Mouse (Mus musculus): ENCODE data around the gene Gab2. TPM values are rescaled to one million over a fixed set of nuclear protein-coding genes. Genes with fewer than 3 reads are reported as not detected.

Gene Gab2
- polyA plus RNA-seq, 1 experiment from 2014 or later, result 5.5 TPM

DNA sequence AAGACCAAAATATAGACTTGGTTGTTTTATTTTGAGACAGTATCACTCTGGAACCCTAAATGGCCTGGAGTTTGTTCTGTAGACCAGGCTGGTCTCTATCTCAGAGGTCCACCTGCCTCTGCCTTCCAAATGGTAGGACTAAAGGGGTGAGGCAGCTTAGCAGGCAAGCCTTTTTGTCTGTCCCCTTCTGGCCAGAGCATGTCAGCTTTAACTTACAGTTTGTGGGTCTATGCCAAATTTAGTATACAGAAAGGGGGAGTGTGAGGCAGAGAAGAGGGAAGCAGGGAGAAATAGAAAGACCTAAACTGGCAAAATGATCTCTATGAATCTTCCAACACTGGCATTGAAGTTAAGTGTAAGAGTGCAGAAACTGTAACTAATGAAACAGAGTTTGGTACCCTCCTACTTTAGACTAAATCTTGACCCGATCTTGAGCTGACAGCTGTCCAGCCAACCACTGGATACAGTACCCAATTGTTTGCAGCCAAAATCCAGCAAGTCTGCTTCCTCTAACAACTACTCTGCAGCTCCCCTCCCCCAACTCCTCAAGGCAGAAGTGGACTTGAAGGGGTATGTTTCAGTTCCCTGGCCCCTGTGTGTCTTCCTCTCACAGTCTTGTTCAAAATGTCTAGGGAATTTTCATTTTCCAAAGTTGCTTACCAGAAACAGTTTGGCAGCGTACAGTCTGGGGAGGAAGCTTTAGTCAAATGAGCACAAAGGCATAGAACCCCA, 73.5 kb downstream of the Gab2 start:
- Histone ChIP-seq H3K27me3 (replicated peaks; ENCODE audit: control insufficient read depth, insufficient read depth, low read length) (no peaks in the 10 kb centered on the region), H3K9me3 (ENCODE audit: control insufficient read depth) (no peaks in the 10 kb centered on the region), H3K36me3 (ENCODE audit: control insufficient read depth, insufficient read depth) (no peaks in the 10 kb centered on the region), H3K4me2 (replicated peaks; ENCODE audit: low read depth) (no peak overlapping the region), H3K4me3 (ENCODE audit: low read depth, low read length) (no peak overlapping the region), H3K4me1 (replicated peaks; ENCODE audit: control insufficient read depth, insufficient read depth, low read length) (no peaks in the 10 kb centered on the region), H3K9ac (ENCODE audit: low read depth, low read length) (no peak overlapping the region), H3K27ac (ENCODE audit: low read depth, low read length) (no peak overlapping the region)
- 71% methylated on average over 2 of the region's 2 CpGs for WGBS
- TF ChIP-seq CTCF (IDR thresholded peaks at IDR 0.05; ENCODE audit: low read depth), result no peak
- ATAC-seq, result no peak

DNA sequence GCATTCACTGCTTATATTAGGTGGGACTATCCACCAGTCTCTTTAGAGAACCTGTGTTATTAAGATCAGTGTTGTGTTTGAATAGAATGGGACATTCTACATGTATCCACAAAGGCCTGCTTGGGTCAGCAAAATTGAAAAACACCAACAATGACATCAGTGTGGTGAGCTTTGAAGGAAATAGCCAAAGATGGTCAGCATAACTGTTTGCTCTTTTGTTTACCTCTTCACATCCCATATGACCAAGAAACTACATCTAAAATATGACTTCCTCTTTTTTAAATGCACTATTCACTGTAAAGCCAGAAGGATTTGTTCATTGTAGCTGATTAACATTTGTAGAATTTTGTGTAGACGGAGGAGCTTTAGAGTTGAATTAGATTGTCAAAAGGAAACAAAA, 82.9 kb downstream of the Gab2 start:
- H3K4me2 ChIP-seq (replicated peaks; ENCODE audit: low read depth), result no peak overlapping the region
- H3K9ac ChIP-seq (ENCODE audit: low read depth, low read length), result no peak overlapping the region
- H3K4me1 ChIP-seq (replicated peaks; ENCODE audit: control insufficient read depth, insufficient read depth, low read length), result no peaks in the 10 kb centered on the region
- ATAC-seq, result no peak
- H3K27ac ChIP-seq (ENCODE audit: low read depth, low read length), result no peak overlapping the region
- no peaks in the 10 kb centered on the region for H3K9me3 ChIP-seq (ENCODE audit: control insufficient read depth)
- no peak for TF ChIP-seq CTCF (IDR thresholded peaks at IDR 0.05; ENCODE audit: low read depth)
- no peak overlapping the region for H3K4me3 ChIP-seq (ENCODE audit: low read depth, low read length)
- H3K27me3 ChIP-seq (replicated peaks; ENCODE audit: control insufficient read depth, insufficient read depth, low read length), result no peaks in the 10 kb centered on the region
- no peaks in the 10 kb centered on the region for H3K36me3 ChIP-seq (ENCODE audit: control insufficient read depth, insufficient read depth)
- 81% methylated on average over 1 of the region's 1 CpGs for WGBS

DNA sequence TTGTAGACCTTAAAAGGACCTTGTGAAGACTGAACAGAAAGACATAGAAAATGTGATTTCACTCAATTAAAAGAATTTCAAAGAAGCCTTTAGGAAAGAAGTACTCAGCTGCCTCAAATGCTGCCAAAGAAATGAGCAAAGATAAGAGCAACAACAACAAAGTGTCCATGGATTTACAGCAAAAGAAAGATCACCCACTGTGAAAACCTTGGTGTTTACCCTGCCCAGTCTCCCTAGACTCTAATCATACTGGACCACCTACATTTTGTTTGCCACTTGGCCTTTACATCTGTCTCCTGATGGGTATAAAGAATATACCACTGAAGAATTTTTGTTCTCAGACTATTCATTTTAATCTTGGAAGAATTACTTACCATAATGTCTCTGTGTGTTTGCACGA, 89.7 kb downstream of the Gab2 start:
- no peak overlapping the region for H3K27ac ChIP-seq (ENCODE audit: low read depth, low read length)
- no peak for ATAC-seq
- no peaks in the 10 kb centered on the region for H3K27me3 ChIP-seq (replicated peaks; ENCODE audit: control insufficient read depth, insufficient read depth, low read length)
- no peaks in the 10 kb centered on the region for H3K36me3 ChIP-seq (ENCODE audit: control insufficient read depth, insufficient read depth)
- no peak overlapping the region for H3K4me3 ChIP-seq (ENCODE audit: low read depth, low read length)
- H3K4me1 ChIP-seq (replicated peaks; ENCODE audit: control insufficient read depth, insufficient read depth, low read length), result no peaks in the 10 kb centered on the region; the same call in none of the 2 replicates
- H3K9ac ChIP-seq (ENCODE audit: low read depth, low read length), result no peak overlapping the region
- H3K4me2 ChIP-seq (replicated peaks; ENCODE audit: low read depth), result no peak overlapping the region
- no peak for TF ChIP-seq CTCF (IDR thresholded peaks at IDR 0.05; ENCODE audit: low read depth)
- WGBS, result 70% methylated on average over 1 of the region's 1 CpGs
- H3K9me3 ChIP-seq (ENCODE audit: control insufficient read depth), result no peaks in the 10 kb centered on the region

DNA sequence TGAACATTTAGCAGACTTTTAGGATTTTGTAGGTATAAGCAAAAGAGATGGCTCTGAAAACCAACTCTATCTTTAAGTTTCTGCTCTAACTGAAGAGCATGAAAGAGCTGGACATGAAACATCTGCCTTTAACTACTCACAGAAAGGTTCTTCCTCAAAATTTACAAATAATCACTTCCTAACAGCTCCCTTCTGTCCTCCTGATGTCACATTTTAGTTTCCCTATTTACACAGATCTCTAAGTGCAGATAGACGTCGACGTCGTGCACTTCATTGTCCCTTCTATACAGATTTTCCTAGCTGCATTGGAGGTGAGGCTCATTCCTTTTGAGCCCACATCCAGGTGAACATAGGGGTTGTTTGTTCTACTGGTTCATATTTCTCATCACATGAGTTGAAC, 90.3 kb downstream of the Gab2 start:
- Histone ChIP-seq H3K27ac (ENCODE audit: low read depth, low read length) (no peak overlapping the region), H3K27me3 (replicated peaks; ENCODE audit: control insufficient read depth, insufficient read depth, low read length) (no peaks in the 10 kb centered on the region), H3K9me3 (ENCODE audit: control insufficient read depth) (no peaks in the 10 kb centered on the region), H3K4me3 (ENCODE audit: low read depth, low read length) (no peak overlapping the region), H3K4me2 (replicated peaks; ENCODE audit: low read depth) (no peak overlapping the region), H3K36me3 (ENCODE audit: control insufficient read depth, insufficient read depth) (no peaks in the 10 kb centered on the region), H3K4me1 (replicated peaks; ENCODE audit: control insufficient read depth, insufficient read depth, low read length) (no peaks in the 10 kb centered on the region; the same call in none of the 2 replicates), H3K9ac (ENCODE audit: low read depth, low read length) (no peak overlapping the region)
- TF ChIP-seq CTCF (IDR thresholded peaks at IDR 0.05; ENCODE audit: low read depth), result no peak
- WGBS, result 47% methylated on average over 4 of the region's 4 CpGs
- no peak for ATAC-seq

DNA sequence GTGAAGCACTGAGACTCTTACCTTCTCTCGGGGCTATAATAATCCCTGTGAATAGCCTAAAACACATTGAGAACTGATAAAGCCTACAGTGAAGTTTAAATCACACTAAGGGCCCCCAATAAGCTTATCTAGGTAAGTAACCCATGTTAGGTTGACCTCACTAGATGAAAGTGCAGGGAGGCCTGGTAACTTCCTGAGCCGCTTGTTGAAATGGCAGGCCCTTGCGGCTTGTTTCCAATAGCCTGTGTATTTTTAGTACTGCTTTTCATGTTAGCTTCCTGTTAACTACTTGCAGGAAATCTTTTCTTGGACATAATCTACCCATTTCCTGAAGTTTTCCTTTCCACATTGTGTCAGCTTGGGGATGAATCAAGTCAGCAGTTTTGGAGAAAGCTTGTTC, 90.7 kb downstream of the Gab2 start:
- H3K4me2 ChIP-seq (replicated peaks; ENCODE audit: low read depth), result no peak overlapping the region
- no peaks in the 10 kb centered on the region for H3K9me3 ChIP-seq (ENCODE audit: control insufficient read depth)
- H3K27me3 ChIP-seq (replicated peaks; ENCODE audit: control insufficient read depth, insufficient read depth, low read length), result no peaks in the 10 kb centered on the region
- no peaks in the 10 kb centered on the region; the same call in none of the 2 replicates for H3K4me1 ChIP-seq (replicated peaks; ENCODE audit: control insufficient read depth, insufficient read depth, low read length)
- no peak overlapping the region for H3K9ac ChIP-seq (ENCODE audit: low read depth, low read length)
- 49% methylated on average over 3 of the region's 3 CpGs for WGBS
- no peak overlapping the region for H3K4me3 ChIP-seq (ENCODE audit: low read depth, low read length)
- ATAC-seq, result no peak
- TF ChIP-seq CTCF (IDR thresholded peaks at IDR 0.05; ENCODE audit: low read depth), result no peak
- H3K36me3 ChIP-seq (ENCODE audit: control insufficient read depth, insufficient read depth), result no peaks in the 10 kb centered on the region
- no peak overlapping the region for H3K27ac ChIP-seq (ENCODE audit: low read depth, low read length)

DNA sequence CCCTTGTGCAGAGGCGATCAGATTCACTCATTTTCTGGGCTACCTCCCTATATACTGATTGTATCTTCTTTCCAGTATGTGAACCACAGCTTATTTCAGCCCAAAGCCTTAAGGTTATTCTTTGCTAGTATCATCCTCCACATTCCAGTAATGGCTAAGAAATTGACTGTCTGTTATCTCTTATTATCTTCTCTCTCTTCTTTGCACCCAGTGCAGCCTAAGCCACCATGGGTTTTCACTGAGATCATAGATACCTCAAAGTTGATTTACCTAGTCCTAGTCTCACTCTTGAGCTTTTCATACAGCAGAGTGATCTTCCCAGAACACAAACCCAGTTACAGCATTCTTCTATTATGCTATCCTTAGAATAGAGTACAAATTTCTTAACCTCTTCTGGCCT, 100.5 kb downstream of the Gab2 start:
- no peak for ATAC-seq
- Histone ChIP-seq H3K9ac (ENCODE audit: low read depth, low read length) (no peak overlapping the region), H3K4me1 (replicated peaks; ENCODE audit: control insufficient read depth, insufficient read depth, low read length) (no peaks in the 10 kb centered on the region), H3K4me3 (ENCODE audit: low read depth, low read length) (no peak overlapping the region), H3K9me3 (ENCODE audit: control insufficient read depth) (no peaks in the 10 kb centered on the region), H3K4me2 (replicated peaks; ENCODE audit: low read depth) (no peak overlapping the region), H3K27ac (ENCODE audit: low read depth, low read length) (no peak overlapping the region), H3K27me3 (replicated peaks; ENCODE audit: control insufficient read depth, insufficient read depth, low read length) (no peaks in the 10 kb centered on the region), H3K36me3 (ENCODE audit: control insufficient read depth, insufficient read depth) (no peaks in the 10 kb centered on the region)
- no peak for TF ChIP-seq CTCF (IDR thresholded peaks at IDR 0.05; ENCODE audit: low read depth)
- 80% methylated on average over 1 of the region's 1 CpGs for WGBS
